Mouse (Mus musculus) spleen, adult 2 months (tissue): Measurements from ENCODE around the gene Ppfibp1.

ENCODE experiments used
- CTCF ChIP-seq: fragments of 200-500 bp; IDR thresholded peaks from 2 replicates; pipeline ENCODE4 v1.5.1; 2011; ENCODE audit warnings: mild to moderate bottlenecking, inconsistent platforms; ENCODE audit not compliant: insufficient read depth, insufficient read length, insufficient replicate concordance; ENCODE audit errors: extremely low read depth
- POLR2A ChIP-seq: fragments of 200-500 bp; IDR thresholded peaks from 2 replicates; pipeline ENCODE4 v1.6.1; 2011; ENCODE audit warnings: low read depth, low read length, inconsistent platforms

DNA sequence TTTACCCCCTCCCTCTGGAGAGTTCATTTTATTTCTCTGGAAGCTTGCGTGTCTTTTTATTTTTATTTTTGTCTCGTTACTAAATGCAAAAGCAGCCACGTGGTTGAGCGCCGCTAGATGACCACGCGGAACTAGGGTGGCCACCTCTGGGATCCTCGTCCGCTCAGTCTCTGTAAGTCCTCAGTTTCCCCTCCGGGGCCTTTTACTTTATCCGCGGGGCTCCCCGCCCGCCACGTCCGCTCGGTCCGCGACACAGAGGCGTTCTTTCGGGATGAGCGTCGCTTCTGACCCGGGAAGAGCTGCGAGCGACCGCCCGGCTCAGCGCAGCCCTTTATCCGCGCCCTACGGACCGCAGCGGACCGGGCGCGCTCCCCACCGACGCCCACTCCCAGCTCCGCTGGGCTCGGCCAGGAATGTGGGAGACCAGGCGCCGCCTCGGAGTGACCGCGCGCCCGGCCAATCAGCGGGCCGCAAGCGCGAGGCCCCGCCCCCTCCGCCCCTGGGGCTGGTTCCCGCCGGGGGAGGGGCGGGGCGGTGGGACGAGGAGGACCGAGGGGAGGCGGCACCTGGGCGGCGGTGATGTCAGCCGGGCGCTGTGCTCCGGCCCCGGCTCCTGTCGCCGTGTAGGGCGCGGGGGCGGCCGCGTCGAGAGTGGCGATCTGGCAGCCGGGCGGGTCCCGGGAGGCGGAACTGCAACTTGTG lies at the start of gene Ppfibp1:
- TF ChIP-seq POLR2A = no peak; the same call in 1 of the 2 replicates
- no peak for TF ChIP-seq CTCF
